16 mouse cellular contexts compared by ENCODE assay signal in genomic region chr3:106984231-106984630, GRCm38 (mm10).
"Had no signal": no experiment of that assay in that cellular context is flagged by ENCODE, and none has a peak within 500 bp of the region (broad histone marks: within the 10 kb centered on the region; RNA-seq: fewer than 3 reads in every experiment).

No protein-coding gene starts in this region.

- H3K27ac ChIP-seq: kidney, postnatal 0 days; layer of hippocampus, adult 2 months; limb, embryonic 12.5 days; liver, embryonic 13.5 days; lung, embryonic 15.5 days; macrophage; stomach, postnatal 0 days had no signal

- H3K9me3 ChIP-seq: limb, embryonic 12.5 days; liver, embryonic 13.5 days; lung, embryonic 15.5 days; megakaryocyte, embryonic 14.5 days had no signal

- H3K4me1 ChIP-seq: limb, embryonic 12.5 days; liver, embryonic 13.5 days; lung, embryonic 15.5 days had no signal

- H3K36me3 ChIP-seq: limb, embryonic 12.5 days; liver, embryonic 13.5 days; lung, embryonic 15.5 days had no signal

- DNase-seq: kidney, adult 9 months; kidney, postnatal 36 days; liver; liver, embryonic 13.5 days; liver, postnatal 0 days; lung, postnatal 14 days; right cerebral cortex, adult 18-20 months; right cerebral cortex, postnatal 25 days; thymus, postnatal 4 days had no signal

- H3K4me2 ChIP-seq: limb, embryonic 12.5 days; liver, embryonic 13.5 days; lung, embryonic 15.5 days had no signal

- ATAC-seq: liver, postnatal 0 days had no signal

- H3K27me3 ChIP-seq: limb, embryonic 12.5 days; liver, embryonic 13.5 days; lung, embryonic 15.5 days; megakaryocyte, embryonic 14.5 days had no signal

- H3K9ac ChIP-seq: limb, embryonic 12.5 days; liver, embryonic 13.5 days; liver, postnatal 0 days; lung, embryonic 15.5 days had no signal

- H3K4me3 ChIP-seq: layer of hippocampus, adult 2 months; limb, embryonic 12.5 days; liver, embryonic 13.5 days; lung, embryonic 15.5 days; megakaryocyte, embryonic 14.5 days had no signal
